Mouse (Mus musculus) naive thymus-derived CD4-positive, alpha-beta T cell, adult 5 months (primary cell): ENCODE data around the gene Etfb. TPM values are rescaled to one million over a fixed set of nuclear protein-coding genes. Genes with fewer than 3 reads are reported as not detected.

ENCODE experiments used
- polyA plus RNA-seq: library from polyadenylated mRNA; unstranded; fragments of 100-300 nt; shearing (Covaris generic); gene quantifications from one replicate; pipeline ENCODE4 v1.2.1, GENCODE M21; 2017

The Etfb gene
- 36.6 TPM for polyA plus RNA-seq

DNA sequence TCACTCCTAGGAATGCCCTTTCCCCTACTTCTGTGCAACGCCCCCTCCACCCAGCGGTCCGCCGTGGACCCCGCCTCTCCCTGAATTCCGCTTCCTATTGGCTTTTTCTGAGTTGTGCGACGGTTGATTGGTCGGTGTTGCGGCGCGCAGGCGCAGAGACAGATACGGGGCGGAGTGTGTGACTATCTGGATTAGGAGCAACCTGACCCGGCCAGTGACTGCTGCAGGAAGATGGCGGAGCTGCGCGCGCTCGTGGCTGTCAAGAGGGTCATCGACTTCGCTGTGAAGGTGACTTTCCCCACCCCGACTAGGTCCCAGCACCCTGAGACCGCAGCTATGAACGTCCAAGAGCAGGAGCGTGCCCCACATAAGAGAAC lies at the start of gene Etfb, which contains the start of gene Gm45233:
Etfb (plus strand) TSS at position 167 of the 377 bp plus-strand sequence.
Gm45233 (plus strand) TSS at position 212 of the 377 bp plus-strand sequence.

DNA sequence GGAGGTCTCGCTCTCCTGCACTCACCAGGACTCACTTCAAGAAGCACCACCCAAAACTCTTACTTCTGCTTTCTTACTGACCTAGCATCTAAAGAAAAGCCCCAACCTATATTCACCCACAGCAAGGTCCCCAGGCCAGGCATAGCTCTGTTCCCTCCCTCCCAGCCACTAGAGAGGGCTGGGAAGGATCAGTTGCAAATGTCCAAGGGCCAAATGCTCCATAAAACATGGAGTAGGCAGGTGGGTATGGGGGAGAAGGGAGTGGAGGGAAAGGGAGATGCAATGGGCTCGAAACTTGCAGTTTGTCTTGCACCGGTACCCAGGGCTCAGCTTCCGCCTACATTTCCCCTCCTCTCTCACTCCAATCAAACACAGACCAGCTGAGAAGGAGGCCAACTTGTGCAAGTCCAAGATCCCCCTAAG lies 35.7 kb upstream of the Etfb start, which contains the start of gene Siglecg:
Siglecg (plus strand) TSS at position 74 of the 423 bp plus-strand sequence.

DNA sequence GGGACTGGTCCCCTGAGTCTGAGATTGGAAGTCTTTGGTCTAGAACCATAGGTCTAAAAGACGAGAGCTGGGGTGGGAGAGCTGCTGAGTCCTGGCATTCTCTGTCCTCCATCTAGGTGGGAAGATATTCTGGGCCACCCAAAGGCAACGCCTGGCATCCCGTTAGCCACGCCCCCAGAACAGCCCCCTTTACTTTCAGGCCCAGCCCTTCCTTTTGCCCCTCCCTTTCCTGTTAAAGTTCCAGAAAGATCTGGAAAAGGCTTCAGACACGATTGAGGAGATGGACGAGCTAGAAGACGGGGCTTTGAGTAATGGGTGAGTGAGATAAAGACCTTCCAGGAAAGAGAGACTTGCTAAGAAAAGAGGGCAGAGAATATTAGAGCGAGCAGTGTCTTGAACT lies 16.5 kb upstream of the Etfb start, which contains the start of gene Lim2:
Lim2 (plus strand) TSS at position 265 of the 400 bp plus-strand sequence.

DNA sequence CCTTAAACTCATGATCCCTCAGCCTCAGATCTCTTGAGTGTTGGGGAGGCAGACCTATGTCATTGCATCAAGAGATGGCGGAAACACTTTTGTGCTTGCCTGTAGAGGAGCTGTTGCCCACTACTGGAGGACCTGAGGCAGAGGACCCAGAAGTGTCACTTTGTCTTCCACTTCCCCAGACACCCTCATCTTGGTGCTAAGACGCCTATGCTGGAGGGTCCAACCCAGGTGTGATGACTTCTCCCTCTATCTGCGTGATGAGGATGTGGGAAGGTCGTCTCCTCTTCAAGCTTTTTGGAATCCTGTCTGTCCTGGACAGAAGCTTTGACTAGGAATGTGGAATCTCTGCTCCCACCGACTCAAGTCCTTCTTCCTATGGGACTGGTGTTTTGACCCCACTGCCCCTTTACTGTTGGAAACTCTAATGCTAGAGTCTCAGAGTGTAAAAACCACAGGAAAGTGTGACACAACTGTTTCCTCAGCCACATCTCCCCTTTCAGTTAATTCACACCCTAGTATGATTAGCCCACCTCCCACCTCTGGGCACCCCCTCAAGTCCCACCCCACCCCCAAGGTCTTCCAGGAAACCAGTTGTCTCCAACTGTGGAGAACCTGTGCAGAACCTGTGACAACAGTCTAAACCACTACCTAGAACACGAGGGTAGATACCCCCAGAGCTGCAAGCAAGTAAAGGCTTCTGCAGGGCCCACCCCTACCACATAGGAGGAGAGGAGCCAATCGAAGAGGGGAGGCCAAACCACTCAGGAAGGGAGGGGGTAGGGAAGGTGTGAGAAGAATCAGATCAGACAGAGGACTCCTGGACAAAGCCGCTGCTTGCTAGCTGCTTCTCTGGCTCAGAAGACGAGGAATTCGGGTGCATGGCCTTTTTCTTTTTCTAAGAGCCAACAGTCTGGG lies 7.3 kb upstream of the Etfb start, which contains the start of gene Nkg7:
Nkg7 (plus strand) TSS at position 733 of the 915 bp plus-strand sequence.

DNA sequence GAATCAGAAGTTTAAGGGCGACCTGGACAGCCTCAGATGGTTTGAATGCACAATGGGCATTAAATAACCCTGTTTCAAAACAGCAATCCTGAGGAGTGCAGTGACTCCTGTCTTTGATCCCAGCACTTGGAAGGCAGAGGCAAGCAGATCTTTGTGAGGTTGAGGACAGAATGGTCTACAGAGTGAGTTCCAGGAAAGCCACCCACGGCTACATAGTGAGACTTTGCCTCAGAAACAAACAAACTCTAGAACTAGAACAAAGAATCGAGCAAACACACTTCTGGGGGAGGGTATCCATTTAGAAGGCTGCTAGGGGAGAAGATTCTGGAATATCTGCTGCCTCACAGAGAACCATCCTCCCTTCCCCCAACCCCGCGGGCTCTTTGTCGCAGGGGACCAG lies 3.4 kb upstream of the Etfb start, which contains the start of gene Cldnd2:
Cldnd2 (plus strand) TSS at position 301 of the 400 bp plus-strand sequence.

DNA sequence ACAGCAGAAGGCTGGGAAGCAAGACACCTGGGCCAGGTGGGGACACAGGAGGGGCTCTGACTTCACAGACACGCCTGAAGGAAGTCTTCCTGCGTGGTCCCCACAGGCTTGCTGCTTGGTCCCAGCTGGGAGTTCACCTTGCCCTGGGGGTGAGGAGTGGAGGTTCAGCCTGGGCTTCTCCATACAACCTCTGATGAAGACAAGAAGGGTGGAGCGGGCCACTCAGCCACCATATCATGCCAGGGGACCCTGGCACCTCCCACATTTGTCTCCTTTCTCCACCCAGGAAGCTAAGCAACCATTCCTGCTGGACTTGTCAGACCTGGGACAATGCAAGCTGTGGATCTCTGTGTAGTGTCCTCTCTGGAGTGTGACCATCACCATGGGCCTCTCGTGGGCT lies 19.0 kb downstream of the Etfb start, which contains the start of gene Vsig10l:
Vsig10l (plus strand) TSS at position 301 of the 400 bp plus-strand sequence.

DNA sequence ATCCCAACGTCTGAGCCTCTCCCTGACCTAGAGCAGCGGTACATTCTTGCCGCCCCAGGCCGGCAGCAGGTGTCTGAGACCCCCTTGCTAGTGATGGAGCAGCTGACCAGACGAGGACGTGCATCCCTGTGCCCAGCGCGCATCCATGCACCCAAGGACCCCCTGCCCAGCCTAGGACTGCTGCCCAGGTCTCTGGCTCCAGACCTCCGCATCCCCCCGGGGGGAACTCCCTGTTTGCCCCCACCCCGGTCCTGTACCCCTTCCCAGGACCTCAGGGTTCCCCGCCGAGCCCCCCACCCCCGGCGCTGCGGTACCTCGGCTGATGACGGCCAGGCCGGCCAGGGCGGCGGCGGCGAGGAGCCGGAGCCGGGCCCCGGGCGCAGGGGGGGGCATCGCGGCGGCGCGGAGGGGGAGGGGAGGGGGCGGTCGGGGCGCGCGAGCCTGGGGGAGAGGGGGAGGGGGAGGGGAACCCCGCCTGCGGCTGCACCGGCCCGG lies 45.8 kb downstream of the Etfb start, which contains the start of gene Iglon5:
Iglon5 (minus strand) TSS at position 445 of the 495 bp plus-strand sequence.

Other genes starting within 250 kb of the Etfb start
- 17.8 TPM for gene Zfp715, start 130.8 kb upstream of the Etfb start, polyA plus RNA-seq
- gene Siglecf, start 92.7 kb upstream of the Etfb start, polyA plus RNA-seq: not detected
- 0.14 TPM for gene Siglecg, start 35.9 kb upstream of the Etfb start, polyA plus RNA-seq
- gene Lim2, start 16.4 kb upstream of the Etfb start, polyA plus RNA-seq: not detected
- 3.4 TPM for gene Nkg7, start 7.0 kb upstream of the Etfb start, polyA plus RNA-seq
- not detected for gene Cldnd2, start 3.3 kb upstream of the Etfb start, polyA plus RNA-seq
- not detected for gene Gm45233, start within 50 bp of the Etfb start, polyA plus RNA-seq
- 0.75 TPM for gene Vsig10l, start 19.1 kb downstream of the Etfb start, polyA plus RNA-seq
- gene Iglon5, start 46.0 kb downstream of the Etfb start, polyA plus RNA-seq: not detected
- gene 4931406B18Rik, start 61.9 kb downstream of the Etfb start, polyA plus RNA-seq: not detected
- gene Cd33, start 100.3 kb downstream of the Etfb start, polyA plus RNA-seq: not detected
- gene Zfp658, start 118.2 kb downstream of the Etfb start, polyA plus RNA-seq: 4.4 TPM
- 4.4 TPM for gene Zfp719, start 135.5 kb downstream of the Etfb start, polyA plus RNA-seq
- not detected for gene Zfp819, start 163.1 kb downstream of the Etfb start, polyA plus RNA-seq
- gene Ceacam18, start 190.6 kb downstream of the Etfb start, polyA plus RNA-seq: not detected
- gene Siglece, start 216.1 kb downstream of the Etfb start, polyA plus RNA-seq: 0.50 TPM
- 6.1 TPM for gene Ctu1, start 227.9 kb downstream of the Etfb start, polyA plus RNA-seq
- not detected for gene Klk14, start 246.3 kb downstream of the Etfb start, polyA plus RNA-seq